Mouse (Mus musculus) liver, postnatal 0 days (tissue): ENCODE data around the gene Adora3.

ENCODE experiments used
- CTCF ChIP-seq: sonication (generic); IDR thresholded peaks from 2 replicates; pipeline ENCODE4 v1.5.1; 2016; ENCODE audit warnings: antibody characterized with exemption, low read depth
- EP300 ChIP-seq: IDR thresholded peaks from 2 replicates; pipeline ENCODE4 v1.6.1; 2016; ENCODE audit warnings: antibody characterized with exemption, low read depth, mild to moderate bottlenecking

GRCm38 (mm10) chr3:105877919-105878318 is 7.3 kb downstream of the Adora3 start:
- TF ChIP-seq CTCF (no peak), EP300 (no peak)
